Mouse (Mus musculus): Measurements from ENCODE around the gene Ksr2. TPM values are rescaled to one million over a fixed set of nuclear protein-coding genes. Genes with fewer than 3 reads are reported as not detected.

The Ksr2 gene
- total RNA-seq (2014; rRNA removed) (0.09 and 0.13 TPM in 2 replicates), polyA plus RNA-seq (2012; rRNA removed) (0.05 and 0.06 TPM in 2 replicates)

- no peak for DNase-seq (ENCODE audit: extremely low read depth, low read depth, low spot score)
- peaks cover 4% of the 10 kb centered on the region; the same call in 1 of the 2 replicates for H3K4me1 ChIP-seq (ENCODE audit: control insufficient read depth, insufficient read depth, low read length)
- H3K27me3 ChIP-seq (ENCODE audit: control insufficient read depth, insufficient read depth, low read length), result peaks cover 13% of the 10 kb centered on the region
- no peaks in the 10 kb centered on the region for H3K36me3 ChIP-seq (ENCODE audit: control insufficient read depth, insufficient read depth, low read length)
- no peak for TF ChIP-seq CTCF (IDR thresholded peaks at IDR 0.05; ENCODE audit: low read depth, low read length)
- TF ChIP-seq POLR2A (IDR thresholded peaks at IDR 0.05; ENCODE audit: extremely low read depth, insufficient read depth, low read length), result no peak
- 2% methylated on average over 86 of the region's 89 CpGs for WGBS
- H3K79me2 ChIP-seq (ENCODE audit: control insufficient read depth, insufficient read depth, low read length), result no peaks in the 10 kb centered on the region
- peak within 1 kb of the TSS; percentile 41; the same call in 1 of the 2 replicates for H3K4me3 ChIP-seq (ENCODE audit: insufficient read depth, low read depth, low read length)
- H3K9ac ChIP-seq (ENCODE audit: low read depth, low read length), result peak within 1 kb of the TSS; percentile 18
- no peak within 1 kb of the TSS for H3K27ac ChIP-seq (replicated peaks; ENCODE audit: insufficient read depth, low read depth, low read length)
These were observed at the start of gene Ksr2 for GRCm38 (mm10) chr5:117413507-117414501. Ksr2 (plus strand) TSS chr5:117414000.

- DNase-seq (ENCODE audit: extremely low read depth, low read depth, low spot score), result peak; percentile 87
- peak overlapping the region; percentile 97 for H3K27ac ChIP-seq (replicated peaks; ENCODE audit: insufficient read depth, low read depth, low read length)
- H3K79me2 ChIP-seq (ENCODE audit: control insufficient read depth, insufficient read depth, low read length), result peaks cover 38% of the 10 kb centered on the region
- peaks cover 48% of the 10 kb centered on the region for H3K4me1 ChIP-seq (ENCODE audit: control insufficient read depth, insufficient read depth, low read length)
- TF ChIP-seq CTCF (IDR thresholded peaks at IDR 0.05; ENCODE audit: low read depth, low read length) (no peak), POLR2A (IDR thresholded peaks at IDR 0.05; ENCODE audit: extremely low read depth, insufficient read depth, low read length) (no peak)
- H3K36me3 ChIP-seq (ENCODE audit: control insufficient read depth, insufficient read depth, low read length), result peaks cover 5% of the 10 kb centered on the region; the same call in 1 of the 2 replicates
- 33% methylated on average over 3 of the region's 3 CpGs for WGBS
- peak overlapping the region; percentile 72 for H3K9ac ChIP-seq (ENCODE audit: low read depth, low read length)
- H3K4me3 ChIP-seq (ENCODE audit: insufficient read depth, low read depth, low read length), result peak overlapping the region; percentile 26
- no peaks in the 10 kb centered on the region for H3K27me3 ChIP-seq (ENCODE audit: control insufficient read depth, insufficient read depth, low read length)
These were observed 49.0 kb upstream of the Ksr2 start for GRCm38 (mm10) chr5:117364821-117365220.

- Histone ChIP-seq H3K4me3 (ENCODE audit: insufficient read depth, low read depth, low read length) (peak overlapping the region; percentile 42), H3K9ac (ENCODE audit: low read depth, low read length) (peak overlapping the region; percentile 37), H3K79me2 (ENCODE audit: control insufficient read depth, insufficient read depth, low read length) (peaks cover 36% of the 10 kb centered on the region), H3K4me1 (ENCODE audit: control insufficient read depth, insufficient read depth, low read length) (peaks cover 40% of the 10 kb centered on the region), H3K27me3 (ENCODE audit: control insufficient read depth, insufficient read depth, low read length) (no peaks in the 10 kb centered on the region), H3K36me3 (ENCODE audit: control insufficient read depth, insufficient read depth, low read length) (peaks cover 6% of the 10 kb centered on the region; the same call in 1 of the 2 replicates), H3K27ac (replicated peaks; ENCODE audit: insufficient read depth, low read depth, low read length) (peak overlapping the region; percentile 85)
- no peak for TF ChIP-seq POLR2A (IDR thresholded peaks at IDR 0.05; ENCODE audit: extremely low read depth, insufficient read depth, low read length)
- TF ChIP-seq CTCF (IDR thresholded peaks at IDR 0.05; ENCODE audit: low read depth, low read length), result no peak
- WGBS, result 17% methylated on average over 13 of the region's 13 CpGs
- peak; percentile 99 for DNase-seq (ENCODE audit: extremely low read depth, low read depth, low spot score)
These were observed 47.8 kb upstream of the Ksr2 start for GRCm38 (mm10) chr5:117365904-117366561.

DNA sequence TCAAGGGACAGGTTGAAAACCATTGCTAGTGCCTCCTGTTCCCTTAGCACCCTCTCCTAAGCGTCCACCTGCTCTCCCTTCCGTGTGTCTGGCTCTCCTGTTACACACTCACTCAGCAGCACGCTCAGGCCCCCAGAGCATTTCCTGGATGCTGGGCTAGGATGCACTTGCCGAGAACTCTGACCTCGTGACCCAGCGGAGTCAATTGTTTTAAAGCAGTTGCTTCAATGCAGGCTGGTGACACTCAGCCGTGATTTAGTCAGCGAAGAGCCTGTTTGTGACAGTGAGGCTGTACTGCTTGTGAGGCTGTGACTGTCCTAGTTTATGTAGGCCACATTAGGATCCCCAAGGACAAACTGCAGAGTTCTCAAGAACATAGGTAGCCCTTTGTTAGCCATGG lies 46.6 kb upstream of the Ksr2 start:
- 18% methylated on average over 8 of the region's 8 CpGs for WGBS
- TF ChIP-seq CTCF (IDR thresholded peaks at IDR 0.05; ENCODE audit: low read depth, low read length), result no peak
- no peak for TF ChIP-seq POLR2A (IDR thresholded peaks at IDR 0.05; ENCODE audit: extremely low read depth, insufficient read depth, low read length)
- peaks cover 33% of the 10 kb centered on the region for H3K4me1 ChIP-seq (ENCODE audit: control insufficient read depth, insufficient read depth, low read length)
- H3K4me3 ChIP-seq (ENCODE audit: insufficient read depth, low read depth, low read length), result no peak overlapping the region
- H3K27me3 ChIP-seq (ENCODE audit: control insufficient read depth, insufficient read depth, low read length), result no peaks in the 10 kb centered on the region
- peaks cover 28% of the 10 kb centered on the region for H3K79me2 ChIP-seq (ENCODE audit: control insufficient read depth, insufficient read depth, low read length)
- H3K9ac ChIP-seq (ENCODE audit: low read depth, low read length), result no peak overlapping the region
- peak; percentile 43 for DNase-seq (ENCODE audit: extremely low read depth, low read depth, low spot score)
- H3K36me3 ChIP-seq (ENCODE audit: control insufficient read depth, insufficient read depth, low read length), result peaks cover 16% of the 10 kb centered on the region; the same call in 1 of the 2 replicates
- H3K27ac ChIP-seq (replicated peaks; ENCODE audit: insufficient read depth, low read depth, low read length), result peak overlapping the region; percentile 46

DNA sequence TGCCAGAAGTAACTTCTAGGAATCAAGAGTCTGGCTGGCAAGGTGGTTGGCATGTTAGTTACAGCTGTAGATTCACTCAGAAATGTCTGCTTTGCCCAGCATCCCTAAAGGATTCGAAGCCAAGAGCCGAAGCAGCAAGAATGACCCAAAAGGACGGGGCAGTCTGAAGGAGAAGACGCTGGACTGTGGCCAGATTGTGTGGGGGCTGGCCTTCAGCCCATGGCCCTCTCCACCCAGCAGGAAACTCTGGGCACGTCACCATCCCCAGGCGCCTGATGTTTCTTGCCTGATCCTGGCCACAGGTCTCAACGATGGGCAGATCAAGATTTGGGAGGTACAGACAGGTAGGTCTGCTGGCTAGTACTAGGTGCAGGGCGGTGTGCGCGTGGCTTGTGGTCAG lies 43.2 kb upstream of the Ksr2 start:
- no peak for DNase-seq (ENCODE audit: extremely low read depth, low read depth, low spot score)
- no peak for TF ChIP-seq POLR2A (IDR thresholded peaks at IDR 0.05; ENCODE audit: extremely low read depth, insufficient read depth, low read length)
- no peak for TF ChIP-seq CTCF (IDR thresholded peaks at IDR 0.05; ENCODE audit: low read depth, low read length)
- peaks cover 27% of the 10 kb centered on the region for H3K4me1 ChIP-seq (ENCODE audit: control insufficient read depth, insufficient read depth, low read length)
- no peak overlapping the region for H3K4me3 ChIP-seq (ENCODE audit: insufficient read depth, low read depth, low read length)
- H3K79me2 ChIP-seq (ENCODE audit: control insufficient read depth, insufficient read depth, low read length), result peaks cover 11% of the 10 kb centered on the region; the same call in 1 of the 2 replicates
- H3K27me3 ChIP-seq (ENCODE audit: control insufficient read depth, insufficient read depth, low read length), result no peaks in the 10 kb centered on the region
- peaks cover 21% of the 10 kb centered on the region for H3K36me3 ChIP-seq (ENCODE audit: control insufficient read depth, insufficient read depth, low read length)
- WGBS, result 81% methylated on average over 10 of the region's 10 CpGs
- H3K9ac ChIP-seq (ENCODE audit: low read depth, low read length), result no peak overlapping the region
- no peak overlapping the region for H3K27ac ChIP-seq (replicated peaks; ENCODE audit: insufficient read depth, low read depth, low read length)

Data from liver, adult 2 months (tissue).